Mouse (Mus musculus): ENCODE data around the gene Gatad2b. TPM values are rescaled to one million over a fixed set of nuclear protein-coding genes. Genes with fewer than 3 reads are reported as not detected.

The Gatad2b gene
- polyA plus RNA-seq, 1 experiment, result 70.0 TPM

DNA sequence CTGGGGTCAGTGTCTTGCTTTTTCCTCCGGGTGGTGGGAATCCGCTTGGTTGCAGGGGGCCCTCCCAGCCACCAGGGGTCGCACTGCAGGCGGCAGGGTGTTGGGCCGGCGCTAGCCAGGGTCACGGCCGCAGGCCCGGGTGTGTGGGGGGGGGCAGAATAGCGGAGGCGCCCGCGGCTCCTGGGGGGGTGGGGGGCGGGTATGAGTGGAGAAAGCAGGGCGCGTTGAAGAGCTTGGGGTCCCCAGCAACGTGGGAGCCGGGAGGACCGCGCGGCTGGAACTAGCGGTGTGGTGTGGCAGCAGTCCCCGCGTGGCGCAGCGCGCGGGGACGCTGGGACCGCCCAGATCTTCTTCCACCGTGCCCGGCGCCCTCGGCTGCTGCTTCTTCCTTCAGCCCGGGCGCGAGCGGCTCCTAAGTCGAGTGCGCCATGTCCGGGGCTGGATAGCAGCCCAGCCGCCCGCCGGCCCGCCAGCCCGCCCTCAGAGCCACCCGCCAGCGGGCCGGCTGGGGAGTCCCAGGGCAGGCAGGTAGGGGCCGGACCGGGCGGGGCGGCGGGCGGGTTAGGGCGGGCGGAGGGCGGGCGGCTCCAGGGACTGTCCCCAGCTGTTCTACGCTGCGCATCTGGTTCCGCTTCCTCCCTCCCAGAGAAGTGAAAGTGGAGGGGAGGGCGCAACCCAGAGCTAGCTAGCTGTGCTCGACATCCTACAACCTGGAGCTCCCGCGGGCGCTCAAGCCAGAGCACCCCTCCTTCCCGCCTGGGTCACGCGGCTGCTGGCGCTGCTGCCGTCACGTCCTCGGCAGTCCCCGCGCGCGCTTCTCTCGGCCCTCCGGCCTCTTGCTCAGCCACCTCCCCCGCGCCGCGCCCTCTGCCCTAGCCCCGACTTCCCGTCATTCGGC lies 27.7 kb upstream of the Gatad2b start, which contains the start of gene Dennd4b:
Gene Dennd4b, plus strand, starts transcription at position 152 of the 898 bp plus-strand sequence.
- TF ChIP-seq POLR2A (IDR thresholded peaks at IDR 0.05; ENCODE audit: low read depth, low read length), result peak; percentile 84
- TF ChIP-seq CTCF (IDR thresholded peaks at IDR 0.05; ENCODE audit: borderline replicate concordance, insufficient read depth, low read length), result peak; percentile 76
- Histone ChIP-seq H3K4me3 (ENCODE audit: insufficient read depth, low read length) (peak within 1 kb of the TSS; percentile 62), H3K4me1 (ENCODE audit: control insufficient read depth, insufficient read depth, low read length) (no peaks in the 10 kb centered on the region), H3K27ac (ENCODE audit: insufficient read depth, low read length) (peak within 1 kb of the TSS; percentile 94)

DNA sequence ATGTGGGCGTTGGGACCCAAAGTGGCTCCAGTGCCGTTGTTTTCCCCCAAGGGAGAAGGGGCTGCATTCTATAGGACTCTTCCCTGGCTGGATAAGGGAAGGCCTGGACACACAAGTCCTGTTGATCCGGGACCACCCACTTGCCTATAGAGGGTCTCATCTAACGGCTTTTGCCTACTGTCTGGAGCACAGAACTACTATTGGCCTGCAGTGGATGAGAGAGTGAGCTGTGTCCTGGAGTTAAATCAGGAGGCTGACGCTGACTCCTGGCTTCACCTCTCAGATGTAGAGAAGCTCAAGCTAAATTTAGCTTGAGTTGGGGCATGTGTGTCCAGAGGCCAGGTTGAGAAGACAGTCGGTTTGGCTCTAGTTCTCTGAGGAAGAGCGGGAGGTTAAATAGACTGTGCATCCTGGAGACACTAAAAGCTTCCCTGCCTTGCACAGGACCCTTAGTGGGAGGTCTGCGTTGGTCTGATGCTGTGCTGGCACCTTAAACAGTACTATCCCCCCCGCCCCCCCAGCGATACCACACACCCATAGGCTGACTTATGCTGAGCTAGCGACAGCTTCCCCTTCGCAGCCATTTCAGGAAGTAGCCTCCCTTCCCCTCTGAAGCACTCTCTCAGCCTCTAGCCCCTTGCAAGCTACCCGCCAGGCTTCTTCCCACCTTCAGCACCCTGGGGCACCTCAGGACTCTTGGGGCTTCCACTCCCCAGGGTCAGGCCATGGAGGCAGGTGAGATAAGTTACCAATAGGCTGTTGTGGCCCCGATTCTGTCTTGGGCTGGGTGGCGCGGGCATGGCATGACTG lies 26.8 kb upstream of the Gatad2b start:
- Histone ChIP-seq H3K4me1 (ENCODE audit: control insufficient read depth, insufficient read depth, low read length) (no peaks in the 10 kb centered on the region), H3K4me3 (ENCODE audit: insufficient read depth, low read length) (peak overlapping the region; percentile 52), H3K27ac (ENCODE audit: insufficient read depth, low read length) (peak overlapping the region; percentile 91)
- TF ChIP-seq CTCF (IDR thresholded peaks at IDR 0.05; ENCODE audit: borderline replicate concordance, insufficient read depth, low read length) (no peak), POLR2A (IDR thresholded peaks at IDR 0.05; ENCODE audit: low read depth, low read length) (peak; percentile 24; the same call in 1 of the 2 replicates)

DNA sequence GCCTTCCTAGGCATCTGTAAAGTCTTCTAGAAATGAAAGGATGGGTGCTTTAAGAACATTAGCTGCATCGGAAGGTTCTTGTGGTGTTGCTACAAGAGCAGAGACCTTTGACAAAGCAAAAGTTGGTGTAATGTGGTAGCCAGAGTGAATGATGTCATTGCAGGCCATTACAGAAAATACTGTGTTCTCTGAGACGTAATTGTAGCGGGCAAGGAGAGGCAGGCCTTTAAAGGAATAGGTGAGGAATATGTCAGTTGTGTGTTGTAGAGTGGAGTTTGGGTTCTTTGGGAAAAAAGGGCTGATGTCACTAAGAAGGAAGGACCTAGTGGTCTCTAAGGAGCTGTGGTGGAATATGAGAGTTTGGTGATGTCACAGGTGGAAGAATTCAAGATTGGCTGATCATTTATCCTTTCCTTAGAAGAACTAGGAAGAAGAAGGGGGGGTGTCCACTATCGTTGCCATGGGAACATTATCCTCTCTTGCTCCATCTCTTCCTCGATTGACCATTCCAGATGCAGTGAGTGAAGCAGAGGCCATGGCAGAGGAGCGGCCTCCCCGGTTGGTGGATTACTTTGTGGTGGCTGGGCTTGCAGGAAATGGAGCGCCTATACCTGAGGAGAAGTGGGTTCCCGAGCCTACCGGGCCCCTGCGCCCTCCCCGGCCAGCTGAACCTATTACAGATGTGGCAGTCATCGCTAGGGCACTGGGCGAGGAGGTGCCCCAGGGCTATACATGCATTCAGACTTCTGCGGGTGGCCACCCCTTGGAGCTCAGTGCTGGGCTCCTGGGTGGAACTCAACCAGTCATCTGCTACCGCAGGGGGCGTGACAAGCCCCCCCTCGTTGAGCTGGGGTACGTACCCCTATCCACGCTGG lies 25.8 kb upstream of the Gatad2b start:
- no peak overlapping the region; the same call in 1 of the 2 replicates for H3K27ac ChIP-seq (ENCODE audit: insufficient read depth, low read length)
- no peak overlapping the region for H3K4me3 ChIP-seq (ENCODE audit: insufficient read depth, low read length)
- TF ChIP-seq CTCF (IDR thresholded peaks at IDR 0.05; ENCODE audit: borderline replicate concordance, insufficient read depth, low read length), result no peak
- TF ChIP-seq POLR2A (IDR thresholded peaks at IDR 0.05; ENCODE audit: low read depth, low read length), result no peak

DNA sequence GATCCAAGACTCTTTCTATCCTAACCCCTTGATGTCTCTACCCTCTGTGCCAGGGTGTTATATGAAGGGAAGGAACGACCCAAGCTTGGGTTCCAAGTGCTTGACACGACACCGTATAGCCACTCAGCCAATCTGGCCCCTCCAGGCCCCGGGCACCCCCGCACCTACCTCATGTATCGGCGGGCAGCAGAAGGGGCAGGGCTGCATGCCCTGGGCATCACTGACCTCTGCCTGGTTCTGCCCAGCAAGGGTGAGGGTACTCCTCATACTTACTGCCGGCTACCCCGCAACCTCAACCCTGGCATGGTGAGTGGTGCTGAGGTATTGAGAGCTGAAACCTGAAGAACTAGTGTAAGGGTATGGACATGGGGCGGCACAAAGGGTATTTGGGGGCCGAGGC lies 24.8 kb upstream of the Gatad2b start:
- H3K4me1 ChIP-seq (ENCODE audit: control insufficient read depth, insufficient read depth, low read length), result no peaks in the 10 kb centered on the region
- no peak overlapping the region for H3K4me3 ChIP-seq (ENCODE audit: insufficient read depth, low read length)
- no peak for TF ChIP-seq POLR2A (IDR thresholded peaks at IDR 0.05; ENCODE audit: low read depth, low read length)
- no peak for TF ChIP-seq CTCF (IDR thresholded peaks at IDR 0.05; ENCODE audit: borderline replicate concordance, insufficient read depth, low read length)
- no peak overlapping the region for H3K27ac ChIP-seq (ENCODE audit: insufficient read depth, low read length)

More for the DNA sequence above, 25.8 kb upstream of the Gatad2b start:
- no peaks in the 10 kb centered on the region for H3K4me1 ChIP-seq (ENCODE audit: control insufficient read depth, insufficient read depth, low read length)

DNA sequence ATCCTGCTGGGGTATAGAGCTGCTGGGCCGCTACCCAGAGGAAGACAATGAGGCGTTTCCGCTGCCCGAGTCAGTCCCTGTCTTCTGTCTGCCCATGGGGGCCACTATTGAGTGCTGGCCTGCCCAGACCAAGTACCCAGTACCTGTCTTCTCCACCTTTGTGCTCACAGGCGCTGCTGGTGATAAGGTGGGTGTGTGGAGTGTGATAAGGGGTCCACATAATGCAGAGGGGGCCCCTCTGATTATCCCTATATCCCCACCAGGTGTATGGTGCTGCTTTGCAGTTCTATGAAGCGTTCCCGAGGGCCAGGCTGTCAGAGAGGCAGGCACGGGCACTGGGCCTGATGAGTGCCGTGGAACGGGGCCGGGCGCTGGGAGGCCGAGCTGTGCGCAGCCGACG lies 24.0 kb upstream of the Gatad2b start:
- no peak for TF ChIP-seq POLR2A (IDR thresholded peaks at IDR 0.05; ENCODE audit: low read depth, low read length)
- no peak for TF ChIP-seq CTCF (IDR thresholded peaks at IDR 0.05; ENCODE audit: borderline replicate concordance, insufficient read depth, low read length)
- no peak overlapping the region for H3K4me3 ChIP-seq (ENCODE audit: insufficient read depth, low read length)
- H3K4me1 ChIP-seq (ENCODE audit: control insufficient read depth, insufficient read depth, low read length), result no peaks in the 10 kb centered on the region
- no peak overlapping the region for H3K27ac ChIP-seq (ENCODE audit: insufficient read depth, low read length)

DNA sequence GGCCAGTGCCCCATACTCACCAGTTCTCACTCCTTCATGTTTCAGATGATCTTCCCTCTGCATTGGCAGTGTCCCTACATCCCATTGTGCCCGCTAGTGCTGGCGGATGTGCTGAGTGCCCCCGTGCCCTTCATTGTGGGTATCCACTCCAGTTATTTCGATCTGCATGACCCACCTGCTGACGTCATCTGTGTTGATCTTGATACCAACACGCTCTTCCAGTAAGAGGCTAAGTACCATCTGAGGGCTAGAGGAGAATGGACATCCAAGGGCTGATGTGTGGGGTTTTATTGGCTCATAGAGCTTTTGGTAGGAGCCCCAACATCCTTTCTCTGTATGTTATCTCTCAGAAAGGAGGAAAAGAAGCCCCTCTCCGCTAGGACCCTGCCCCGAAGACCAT lies 22.2 kb upstream of the Gatad2b start:
- Histone ChIP-seq H3K4me1 (ENCODE audit: control insufficient read depth, insufficient read depth, low read length) (no peaks in the 10 kb centered on the region), H3K27ac (ENCODE audit: insufficient read depth, low read length) (no peak overlapping the region), H3K4me3 (ENCODE audit: insufficient read depth, low read length) (no peak overlapping the region)
- no peak for TF ChIP-seq POLR2A (IDR thresholded peaks at IDR 0.05; ENCODE audit: low read depth, low read length)
- no peak for TF ChIP-seq CTCF (IDR thresholded peaks at IDR 0.05; ENCODE audit: borderline replicate concordance, insufficient read depth, low read length)

DNA sequence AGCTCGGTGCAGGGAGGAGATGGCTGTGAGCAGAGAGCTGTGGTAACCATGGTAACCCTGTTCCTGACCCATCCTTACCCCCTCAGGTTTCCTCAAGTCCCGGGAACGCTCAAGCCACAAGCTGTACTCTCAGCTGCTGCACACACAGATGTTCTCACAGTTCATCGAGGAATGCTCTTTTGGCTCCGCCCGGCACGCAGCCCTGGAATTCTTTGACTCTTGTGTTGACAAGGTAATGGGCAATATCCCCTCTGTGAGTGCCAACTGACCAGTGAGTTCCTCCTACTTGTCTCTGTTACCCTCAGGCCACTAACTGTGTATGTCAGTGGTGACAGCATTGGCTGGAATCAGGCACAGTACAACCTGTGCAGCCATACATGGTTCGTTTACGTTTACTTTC lies 20.8 kb upstream of the Gatad2b start:
- Histone ChIP-seq H3K4me3 (ENCODE audit: insufficient read depth, low read length) (no peak overlapping the region), H3K27ac (ENCODE audit: insufficient read depth, low read length) (no peak overlapping the region), H3K4me1 (ENCODE audit: control insufficient read depth, insufficient read depth, low read length) (no peaks in the 10 kb centered on the region)
- TF ChIP-seq CTCF (IDR thresholded peaks at IDR 0.05; ENCODE audit: borderline replicate concordance, insufficient read depth, low read length) (no peak), POLR2A (IDR thresholded peaks at IDR 0.05; ENCODE audit: low read depth, low read length) (no peak)

DNA sequence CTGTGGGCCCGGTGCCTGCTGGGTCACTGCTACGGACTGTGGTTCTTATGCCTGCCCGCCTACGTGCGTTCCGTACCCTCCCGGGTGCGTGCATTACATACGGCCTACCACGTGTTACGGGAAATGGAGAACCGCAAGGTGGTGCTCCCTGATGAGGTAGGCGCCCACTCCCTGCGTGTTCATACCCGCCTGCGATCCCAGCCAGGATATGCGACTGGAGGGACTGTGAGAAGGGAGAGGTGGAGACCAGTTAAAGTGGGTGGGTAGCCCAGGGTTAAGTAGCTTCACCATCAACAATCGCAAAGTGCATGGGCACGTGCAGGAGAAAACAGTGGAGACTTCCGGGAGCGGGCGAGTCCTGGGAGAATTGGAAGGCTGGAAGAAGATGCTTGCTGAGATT lies 19.1 kb upstream of the Gatad2b start:
- no peak for TF ChIP-seq POLR2A (IDR thresholded peaks at IDR 0.05; ENCODE audit: low read depth, low read length)
- no peak for TF ChIP-seq CTCF (IDR thresholded peaks at IDR 0.05; ENCODE audit: borderline replicate concordance, insufficient read depth, low read length)
- Histone ChIP-seq H3K4me3 (ENCODE audit: insufficient read depth, low read length) (no peak overlapping the region), H3K4me1 (ENCODE audit: control insufficient read depth, insufficient read depth, low read length) (no peaks in the 10 kb centered on the region), H3K27ac (ENCODE audit: insufficient read depth, low read length) (no peak overlapping the region)

DNA sequence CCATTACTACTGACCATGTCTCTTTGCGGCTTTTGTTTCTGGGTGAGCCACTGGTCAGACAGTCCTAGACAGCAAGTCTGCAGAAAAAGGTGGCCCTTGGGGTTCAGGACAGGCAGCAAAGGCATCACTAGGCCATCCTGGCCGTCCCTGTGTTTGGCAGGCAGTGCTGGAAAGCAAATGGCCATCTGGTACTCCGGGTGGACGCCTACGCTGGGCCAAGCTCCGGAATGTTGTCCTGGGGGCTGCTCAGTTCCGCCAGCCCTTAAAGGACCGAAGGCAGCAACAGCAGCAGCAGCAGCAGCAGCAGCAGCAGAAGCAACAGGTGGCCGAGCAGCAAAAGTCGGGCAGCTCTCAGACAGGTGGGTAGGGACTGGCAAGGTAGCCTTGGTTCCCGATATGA lies 17.7 kb upstream of the Gatad2b start:
- no peak for TF ChIP-seq POLR2A (IDR thresholded peaks at IDR 0.05; ENCODE audit: low read depth, low read length)
- no peak for TF ChIP-seq CTCF (IDR thresholded peaks at IDR 0.05; ENCODE audit: borderline replicate concordance, insufficient read depth, low read length)
- no peak overlapping the region for H3K4me3 ChIP-seq (ENCODE audit: insufficient read depth, low read length)
- no peak overlapping the region for H3K27ac ChIP-seq (ENCODE audit: insufficient read depth, low read length)
- H3K4me1 ChIP-seq (ENCODE audit: control insufficient read depth, insufficient read depth, low read length), result no peaks in the 10 kb centered on the region
